Mouse (Mus musculus) lung, postnatal 10 days (tissue): ENCODE measurements around the gene 1810062G17Rik.

Experiments used
- DNase-seq: peaks from one replicate; pipeline ENCODE4 v3.0.0; 2021

1810062G17Rik gene

DNA sequence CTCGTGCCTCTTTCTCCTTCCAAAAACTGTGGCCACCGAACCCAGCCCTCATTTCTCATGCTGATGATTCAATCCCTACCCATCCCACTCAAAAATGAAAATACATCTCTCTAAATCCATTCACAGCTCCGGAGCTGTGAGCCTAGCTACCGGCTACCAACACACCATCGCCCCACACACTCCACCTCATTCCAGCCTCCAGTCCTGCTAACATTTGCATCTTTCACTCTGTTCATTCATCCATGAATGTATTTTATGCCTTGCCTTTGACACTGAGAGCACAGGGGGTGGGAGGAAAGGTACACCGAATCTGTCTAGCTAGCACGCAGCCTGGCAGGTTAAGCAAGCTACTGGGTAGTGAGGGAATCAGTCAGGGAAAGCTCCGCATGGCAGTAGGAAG, 3.0 kb downstream of the 1810062G17Rik start:
- no peak for DNase-seq

- DNase-seq: no peak
Observed at GRCm38 (mm10) chr3:36480486-36480885, 4.7 kb downstream of the 1810062G17Rik start.

GRCm38 (mm10) chr3:36481776-36482193, 6.0 kb downstream of the 1810062G17Rik start:
- DNase-seq: peak; percentile 84

GRCm38 (mm10) chr3:36482940-36483339, 7.2 kb downstream of the 1810062G17Rik start:
- DNase-seq: no peak

- no peak for DNase-seq
Observed at GRCm38 (mm10) chr3:36484292-36484691, 8.6 kb downstream of the 1810062G17Rik start.

DNA sequence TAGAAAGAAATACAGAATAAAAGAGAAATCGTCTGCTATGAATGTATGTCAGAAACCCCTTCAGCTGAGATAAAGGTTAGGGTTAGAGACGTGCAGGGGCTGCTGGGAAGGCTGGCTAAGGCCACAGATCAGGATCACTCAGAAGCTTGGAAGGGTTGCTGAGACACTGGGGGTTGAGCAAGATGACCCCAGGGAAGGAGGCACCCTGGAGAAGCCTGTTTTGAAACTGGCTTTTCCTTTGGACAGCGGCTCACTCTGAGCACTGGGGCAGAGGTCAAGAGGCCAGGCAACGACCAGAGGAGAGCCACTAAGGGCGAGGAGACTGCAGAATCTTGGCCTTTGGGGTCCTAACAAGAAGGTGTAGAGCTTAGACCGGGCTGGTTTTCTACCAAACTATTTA, 10.4 kb downstream of the 1810062G17Rik start:
- DNase-seq: no peak

- no peak for DNase-seq
Observed at GRCm38 (mm10) chr3:36486881-36487280, 11.1 kb downstream of the 1810062G17Rik start.

GRCm38 (mm10) chr3:36488367-36488766, 12.6 kb downstream of the 1810062G17Rik start:
- DNase-seq: no peak

- no peak for DNase-seq
Observed at GRCm38 (mm10) chr3:36488899-36489589, 13.3 kb downstream of the 1810062G17Rik start.

GRCm38 (mm10) chr3:36489590-36489910, 13.8 kb downstream of the 1810062G17Rik start:
- DNase-seq: no peak

DNA sequence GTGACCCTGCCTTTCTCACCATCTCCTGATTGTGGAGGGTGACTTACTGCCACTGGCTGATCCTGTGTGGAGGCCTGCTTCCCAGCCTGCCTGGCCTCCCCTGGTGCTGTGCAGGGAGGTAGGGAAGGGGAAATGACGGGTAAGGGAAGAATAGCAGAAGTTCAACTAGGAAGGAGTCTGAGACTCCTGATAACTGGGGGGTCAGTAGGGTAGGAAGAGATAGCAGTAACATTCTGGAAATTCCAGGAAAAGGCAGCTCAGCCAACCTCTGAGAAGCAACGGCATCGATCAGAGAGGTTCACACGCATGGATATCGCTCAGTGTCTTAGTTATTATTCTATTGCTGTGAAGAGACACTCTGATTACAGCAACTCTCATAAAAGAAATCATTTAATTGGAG, 15.8 kb downstream of the 1810062G17Rik start:
- DNase-seq: no peak

- DNase-seq: no peak
Observed at GRCm38 (mm10) chr3:36492716-36493391, 17.1 kb downstream of the 1810062G17Rik start.

DNA sequence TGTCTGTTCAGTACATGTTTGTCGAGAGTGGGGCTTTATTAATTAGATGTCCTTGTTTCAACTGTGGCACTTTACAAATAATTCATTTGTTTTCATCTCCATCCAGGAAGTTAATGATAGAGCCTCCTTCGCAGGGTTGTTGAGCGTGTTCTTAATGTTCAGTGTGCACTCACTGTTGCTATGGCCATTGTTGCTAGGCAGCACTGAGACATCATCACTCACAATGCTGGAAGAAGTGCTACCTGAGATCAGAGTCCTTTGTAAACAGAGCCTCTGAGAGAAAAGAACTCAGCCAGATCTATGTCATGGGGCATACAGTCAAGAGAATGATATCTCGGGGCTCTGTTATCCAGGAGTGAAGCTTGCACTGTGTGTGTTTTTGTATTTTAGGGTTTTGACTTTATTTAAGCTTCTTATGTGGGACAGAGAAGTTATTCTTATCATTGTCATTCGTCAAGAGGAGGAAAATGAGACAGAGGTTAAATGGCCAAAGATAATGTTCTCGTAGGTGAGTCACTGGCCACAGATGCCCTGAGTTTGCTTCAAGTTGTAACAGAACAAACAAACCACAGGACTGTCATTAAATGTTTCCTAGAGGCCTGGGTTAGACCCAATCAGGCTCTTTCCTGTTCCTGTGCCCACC, 18.0 kb downstream of the 1810062G17Rik start:
- DNase-seq: no peak

- DNase-seq: no peak
Observed at GRCm38 (mm10) chr3:36494613-36495012, 18.9 kb downstream of the 1810062G17Rik start.

GRCm38 (mm10) chr3:36495436-36495835, 19.7 kb downstream of the 1810062G17Rik start:
- peak; percentile 93 for DNase-seq

GRCm38 (mm10) chr3:36496273-36496672, 20.5 kb downstream of the 1810062G17Rik start:
- DNase-seq: no peak

GRCm38 (mm10) chr3:36496746-36497145, 21.0 kb downstream of the 1810062G17Rik start:
- DNase-seq: peak; percentile 83

GRCm38 (mm10) chr3:36498224-36498623, 22.5 kb downstream of the 1810062G17Rik start:
- no peak for DNase-seq

DNA sequence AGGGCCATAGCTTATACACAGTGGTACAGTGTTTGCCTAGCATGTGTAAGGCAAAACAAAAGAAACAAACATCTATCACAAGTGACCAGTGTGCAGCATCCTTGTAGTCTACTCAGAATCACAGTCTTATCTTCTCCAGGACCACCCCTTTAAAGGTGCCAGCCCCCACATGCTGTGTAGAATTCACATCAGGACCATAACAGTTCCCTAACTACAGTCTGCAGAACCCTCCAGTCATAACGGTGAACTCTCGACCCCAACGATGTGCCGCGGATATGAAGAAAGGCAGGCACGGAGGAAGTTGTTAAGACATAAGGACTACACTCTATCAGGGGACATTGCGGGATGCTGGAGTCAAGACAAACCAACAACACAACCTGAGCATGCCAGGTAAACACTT, 23.7 kb downstream of the 1810062G17Rik start:
- no peak for DNase-seq

- DNase-seq: no peak
Observed at GRCm38 (mm10) chr3:36500976-36501375, 25.2 kb downstream of the 1810062G17Rik start.

DNA sequence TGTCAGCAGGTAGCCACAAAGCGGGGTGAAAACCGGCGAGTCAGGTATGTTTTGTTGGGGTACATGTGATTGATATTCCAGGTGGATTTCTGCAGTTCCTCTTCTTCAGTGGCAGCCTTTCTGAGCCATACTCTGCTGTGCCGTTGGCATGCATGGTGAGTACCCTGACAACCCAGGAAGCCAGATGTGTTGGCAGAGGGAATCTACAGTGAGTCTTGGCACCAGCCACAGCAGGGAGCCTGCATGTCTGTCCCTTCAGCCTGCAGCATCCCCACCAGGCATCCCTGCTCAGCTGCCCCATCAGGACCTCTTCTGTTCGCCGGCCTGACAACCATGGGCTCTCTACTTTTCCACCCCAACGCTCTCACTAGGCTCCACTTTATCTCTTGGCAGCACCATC, 25.8 kb downstream of the 1810062G17Rik start:
- DNase-seq: no peak

DNA sequence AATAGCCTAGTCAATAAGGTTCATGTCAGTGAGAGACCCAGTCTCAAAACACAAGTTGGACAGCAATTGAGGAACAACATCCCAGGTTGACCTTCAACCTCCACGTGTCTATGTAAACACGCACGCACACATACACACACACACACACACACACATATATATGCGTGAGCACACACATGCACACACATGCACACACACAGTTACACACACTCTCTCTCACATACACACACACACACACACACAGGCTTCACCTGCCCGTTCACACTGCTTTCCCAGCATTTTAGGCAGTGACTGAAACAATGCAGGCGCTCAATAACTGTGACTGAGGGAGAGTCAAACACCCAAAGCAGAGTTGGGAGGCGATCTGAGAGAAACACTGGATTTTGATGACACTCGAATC, 29.6 kb downstream of the 1810062G17Rik start:
- no peak for DNase-seq

DNA sequence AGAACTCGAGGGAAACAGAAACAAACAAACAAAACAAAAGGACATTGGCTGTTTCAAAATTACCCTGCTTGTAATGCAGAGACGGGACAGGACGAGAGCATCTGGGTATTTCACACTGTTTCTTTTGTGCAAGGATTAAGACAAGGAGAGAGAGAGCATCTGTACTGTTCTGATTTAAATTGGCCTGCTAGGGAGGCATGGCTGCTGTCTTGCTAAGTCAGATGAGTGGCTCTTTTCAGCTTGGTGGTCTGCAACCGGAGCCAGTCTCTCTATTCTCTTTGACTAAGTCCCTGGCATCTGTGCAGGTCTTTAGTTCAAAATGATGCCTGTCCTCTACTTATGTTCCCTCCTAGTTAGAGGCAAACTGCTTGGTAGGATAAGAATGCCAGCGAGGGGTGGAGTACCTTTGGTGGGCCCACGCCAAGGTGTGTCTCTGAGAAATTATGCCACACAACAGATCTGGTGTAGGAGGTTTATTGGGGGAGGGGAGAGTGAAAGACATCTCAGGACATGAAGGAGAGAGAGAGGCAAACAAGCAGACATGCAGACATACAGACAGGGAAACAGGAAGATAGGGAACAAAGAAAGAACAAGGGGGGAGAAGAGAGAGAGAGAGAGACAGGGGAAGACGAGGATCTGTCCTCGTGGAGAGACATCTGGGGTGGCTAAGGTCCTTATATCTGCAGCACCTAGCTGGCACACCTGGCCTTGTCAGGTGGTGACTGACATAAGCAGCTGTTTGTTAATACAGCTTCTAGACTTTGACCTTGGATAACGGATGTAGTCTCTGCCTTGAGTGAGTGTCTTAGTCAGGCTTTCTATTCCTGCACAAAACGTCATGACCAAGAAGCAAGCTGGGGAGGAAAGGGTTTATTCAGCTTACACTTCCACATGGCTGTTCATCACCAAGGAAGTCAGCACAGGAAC, 30.3 kb downstream of the 1810062G17Rik start:
- DNase-seq: no peak
